Mouse (Mus musculus) layer of hippocampus, adult 2 months (tissue): ENCODE measurements around the gene Efnb1. TPM values are rescaled to one million over a fixed set of nuclear protein-coding genes. Genes with fewer than 3 reads are reported as not detected.
"Not testable (repeated sequence)": the region's sequence is repeated elsewhere in the genome, so short reads cannot be mapped to it uniquely, and the experiment has no call there.

Experiments used
- DNase-seq, 2 experiments: peaks; one replicate each; pipeline ENCODE4 v3.0.0; 2022; ENCODE audit warnings: low spot score in 2 of 2
- H3K27ac ChIP-seq: fragments of 200-600 bp; 2 replicates; pipeline ENCODE4 v1.8.1; 2022
- H3K4me3 ChIP-seq: fragments of 200-600 bp; 2 replicates; pipeline ENCODE4 v1.8.1; 2022; ENCODE audit warnings: mild to moderate bottlenecking
- CTCF ChIP-seq: fragments of 200-600 bp; conservative IDR thresholded peaks from 2 replicates; pipeline ENCODE4 v1.8.1; 2022; ENCODE audit warnings: antibody characterized with exemption, mild to moderate bottlenecking, moderate library complexity
- long read RNA-seq, 2 experiments: library from polyadenylated mRNA; stranded (forward); transcript quantifications; one replicate each; pipeline ENCODE4 v2.0.0; 2021; ENCODE audit warnings: borderline mapping rate in 2 of 2
- total RNA-seq, 2 experiments: library from RNA; stranded (reverse); gene quantifications; 2 replicates each; pipeline ENCODE4 v1.2.3; 2021

Gene Efnb1
- total RNA-seq, result 10 to 100 TPM; 11.8 to 17.5 TPM
- long read RNA-seq, experiment 1, transcript Efnb1-201 (5 exons, 3,258 nt), result major isoform, 11 of 16 reads
- long read RNA-seq, experiment 1, partial matches to known transcripts, result 3 of 16 reads
- long read RNA-seq, experiment 1, other reads (novel, unspliced or antisense), result 2 of 16 reads
- long read RNA-seq, experiment 2, transcript Efnb1-201 (5 exons, 3,258 nt), result major isoform, 8 of 15 reads
- long read RNA-seq, experiment 2, partial matches to known transcripts, result 3 of 15 reads
- long read RNA-seq, experiment 2, other reads (novel, unspliced or antisense), result 4 of 15 reads

GRCm38 (mm10) chrX:99135523-99136258 is at the start of gene Efnb1:
TSS of gene Efnb1 (plus strand) at chrX:99136130.
- peak; percentile 80 to 91 for DNase-seq
- H3K27ac ChIP-seq, result peak within 1 kb of the TSS; percentile 74
- H3K4me3 ChIP-seq, result peak within 1 kb of the TSS; percentile 65
- TF ChIP-seq CTCF, result no peak

GRCm38 (mm10) chrX:99092704-99093103 is 43.2 kb upstream of the Efnb1 start:
- TF ChIP-seq CTCF, result no peak
- Histone ChIP-seq H3K4me3 (no peak overlapping the region), H3K27ac (no peak overlapping the region)
- DNase-seq, result no peak

GRCm38 (mm10) chrX:99111088-99111724 is 24.7 kb upstream of the Efnb1 start:
- not testable (repeated sequence) for H3K4me3 ChIP-seq, H3K27ac ChIP-seq, DNase-seq
- peak; percentile 28 for TF ChIP-seq CTCF

GRCm38 (mm10) chrX:99119510-99119909 is 16.4 kb upstream of the Efnb1 start:
- Histone ChIP-seq H3K27ac (no peak overlapping the region), H3K4me3 (no peak overlapping the region)
- no peak for TF ChIP-seq CTCF
- no peak for DNase-seq

GRCm38 (mm10) chrX:99130059-99130458 is 5.9 kb upstream of the Efnb1 start:
- no peak overlapping the region for H3K27ac ChIP-seq
- no peak overlapping the region for H3K4me3 ChIP-seq
- TF ChIP-seq CTCF, result peak; percentile 91
- DNase-seq, result peak; percentile 44 to 76

GRCm38 (mm10) chrX:99132573-99132972 is 3.4 kb upstream of the Efnb1 start:
- no peak overlapping the region for H3K4me3 ChIP-seq
- no peak overlapping the region for H3K27ac ChIP-seq
- DNase-seq, result no peak
- TF ChIP-seq CTCF, result no peak

- Histone ChIP-seq H3K27ac (peak overlapping the region; percentile 72), H3K4me3 (peak overlapping the region; percentile 65; the same call in 1 of the 2 replicates)
- TF ChIP-seq CTCF, result peak; percentile 90
- DNase-seq, result peak; percentile 81 to 85
These were observed 1.0 kb upstream of the Efnb1 start for GRCm38 (mm10) chrX:99134891-99135290.

- no peak for DNase-seq
- peak overlapping the region; percentile 74 for H3K27ac ChIP-seq
- no peak for TF ChIP-seq CTCF
These were observed 569 bp downstream of the Efnb1 start for GRCm38 (mm10) chrX:99136431-99136966.

GRCm38 (mm10) chrX:99137143-99137870 is 1.4 kb downstream of the Efnb1 start:
- no peak for TF ChIP-seq CTCF
- H3K4me3 ChIP-seq, result peak overlapping the region; percentile 65

More at GRCm38 (mm10) chrX:99136431-99136966, 569 bp downstream of the Efnb1 start:
- peak overlapping the region; percentile 65 for H3K4me3 ChIP-seq

GRCm38 (mm10) chrX:99137928-99138740 is 2.2 kb downstream of the Efnb1 start:
- Histone ChIP-seq H3K4me3 (peak overlapping the region; percentile 65), H3K27ac (no peak overlapping the region)
- no peak for TF ChIP-seq CTCF
- no peak for DNase-seq

More at GRCm38 (mm10) chrX:99137143-99137870, 1.4 kb downstream of the Efnb1 start:
- no peak for DNase-seq
- peak overlapping the region; percentile 74 for H3K27ac ChIP-seq

GRCm38 (mm10) chrX:99141079-99141478 is 5.1 kb downstream of the Efnb1 start:
- Histone ChIP-seq H3K27ac (no peak overlapping the region), H3K4me3 (no peak overlapping the region)
- TF ChIP-seq CTCF, result no peak
- DNase-seq, result peak; percentile 37 to 44

- Histone ChIP-seq H3K4me3 (no peak overlapping the region), H3K27ac (no peak overlapping the region)
- DNase-seq, result no peak
- no peak for TF ChIP-seq CTCF
These were observed 6.0 kb downstream of the Efnb1 start for GRCm38 (mm10) chrX:99141900-99142299.
